Mouse (Mus musculus): ENCODE measurements around the gene Smdt1. TPM values are rescaled to one million over a fixed set of nuclear protein-coding genes. Genes with fewer than 3 reads are reported as not detected.
A peak's percentile ranks its signal among the peaks of the same experiment; 100 is the strongest.

Smdt1 gene
- polyA plus RNA-seq (2011; ENCODE audit: insufficient read depth, insufficient read length, low read depth, missing spikeins): 84.8 and 86.7 TPM in 2 replicates

- Histone ChIP-seq H3K4me3 (ENCODE audit: low read depth, low read length) (peak within 1 kb of the TSS; percentile 85), H3K9ac (ENCODE audit: low read depth, poor library complexity, severe bottlenecking) (peak within 1 kb of the TSS; percentile 68), H3K36me3 (ENCODE audit: control insufficient read depth, insufficient read depth, low read length, poor library complexity, severe bottlenecking) (peaks cover 8% of the 10 kb centered on the region), H3K9me3 (replicated peaks; ENCODE audit: control insufficient read depth, insufficient read depth, low read length, poor library complexity, severe bottlenecking) (no peaks in the 10 kb centered on the region), H3K27ac (ENCODE audit: insufficient read depth, low read length) (no peak within 1 kb of the TSS), H3K27me3 (ENCODE audit: control insufficient read depth, insufficient read depth, low read length, poor library complexity, severe bottlenecking) (no peaks in the 10 kb centered on the region), H3K4me1 (ENCODE audit: control insufficient read depth, insufficient read depth, low read length) (peaks cover 4% of the 10 kb centered on the region)
- TF ChIP-seq CTCF (IDR thresholded peaks at IDR 0.05; ENCODE audit: low read depth, low read length) (no peak), POLR2A (IDR thresholded peaks at IDR 0.05; ENCODE audit: insufficient read depth, low read length) (peak; percentile 59), EP300 (IDR thresholded peaks at IDR 0.05; ENCODE audit: insufficient read depth, low read depth, low read length) (0 out of 2 replicates have a peak, but pooled peaks have one; percentile 7)
These were observed at the start of gene Smdt1, which contains the start of the genes Naga and Pheta2 for GRCm38 (mm10) chr15:82338593-82339112. Gene Smdt1, plus strand, starts transcription at chr15:82338959. Gene Naga, minus strand, starts transcription at chr15:82338925. Gene Pheta2, plus strand, starts transcription at chr15:82338942.

GRCm38 (mm10) chr15:82290252-82290651 is 48.5 kb upstream of the Smdt1 start:
- Histone ChIP-seq H3K4me3 (ENCODE audit: low read depth, low read length) (no peak overlapping the region), H3K36me3 (ENCODE audit: control insufficient read depth, insufficient read depth, low read length, poor library complexity, severe bottlenecking) (no peaks in the 10 kb centered on the region; the same call in 1 of the 2 replicates), H3K27ac (ENCODE audit: insufficient read depth, low read length) (no peak overlapping the region), H3K27me3 (ENCODE audit: control insufficient read depth, insufficient read depth, low read length, poor library complexity, severe bottlenecking) (no peaks in the 10 kb centered on the region), H3K4me1 (ENCODE audit: control insufficient read depth, insufficient read depth, low read length) (peaks cover 2% of the 10 kb centered on the region), H3K9ac (ENCODE audit: low read depth, poor library complexity, severe bottlenecking) (no peak overlapping the region), H3K9me3 (replicated peaks; ENCODE audit: control insufficient read depth, insufficient read depth, low read length, poor library complexity, severe bottlenecking) (no peaks in the 10 kb centered on the region)
- TF ChIP-seq EP300 (IDR thresholded peaks at IDR 0.05; ENCODE audit: insufficient read depth, low read depth, low read length): no peak
- TF ChIP-seq POLR2A (IDR thresholded peaks at IDR 0.05; ENCODE audit: insufficient read depth, low read length): no peak
- no peak for TF ChIP-seq CTCF (IDR thresholded peaks at IDR 0.05; ENCODE audit: low read depth, low read length)

GRCm38 (mm10) chr15:82292851-82293250 is 45.9 kb upstream of the Smdt1 start:
- H3K27ac ChIP-seq (ENCODE audit: insufficient read depth, low read length): no peak overlapping the region
- H3K9me3 ChIP-seq (replicated peaks; ENCODE audit: control insufficient read depth, insufficient read depth, low read length, poor library complexity, severe bottlenecking): no peaks in the 10 kb centered on the region
- H3K4me3 ChIP-seq (ENCODE audit: low read depth, low read length): no peak overlapping the region
- TF ChIP-seq EP300 (IDR thresholded peaks at IDR 0.05; ENCODE audit: insufficient read depth, low read depth, low read length): no peak
- no peak for TF ChIP-seq CTCF (IDR thresholded peaks at IDR 0.05; ENCODE audit: low read depth, low read length)
- TF ChIP-seq POLR2A (IDR thresholded peaks at IDR 0.05; ENCODE audit: insufficient read depth, low read length): no peak
- H3K4me1 ChIP-seq (ENCODE audit: control insufficient read depth, insufficient read depth, low read length): peaks cover 2% of the 10 kb centered on the region
- H3K27me3 ChIP-seq (ENCODE audit: control insufficient read depth, insufficient read depth, low read length, poor library complexity, severe bottlenecking): no peaks in the 10 kb centered on the region
- no peaks in the 10 kb centered on the region; the same call in 1 of the 2 replicates for H3K36me3 ChIP-seq (ENCODE audit: control insufficient read depth, insufficient read depth, low read length, poor library complexity, severe bottlenecking)
- no peak overlapping the region for H3K9ac ChIP-seq (ENCODE audit: low read depth, poor library complexity, severe bottlenecking)

- H3K9ac ChIP-seq (ENCODE audit: low read depth, poor library complexity, severe bottlenecking): no peak overlapping the region
- H3K27ac ChIP-seq (ENCODE audit: insufficient read depth, low read length): no peak overlapping the region
- no peaks in the 10 kb centered on the region for H3K9me3 ChIP-seq (replicated peaks; ENCODE audit: control insufficient read depth, insufficient read depth, low read length, poor library complexity, severe bottlenecking)
- no peaks in the 10 kb centered on the region for H3K27me3 ChIP-seq (ENCODE audit: control insufficient read depth, insufficient read depth, low read length, poor library complexity, severe bottlenecking)
- peaks cover 2% of the 10 kb centered on the region for H3K4me1 ChIP-seq (ENCODE audit: control insufficient read depth, insufficient read depth, low read length)
- no peaks in the 10 kb centered on the region; the same call in 1 of the 2 replicates for H3K36me3 ChIP-seq (ENCODE audit: control insufficient read depth, insufficient read depth, low read length, poor library complexity, severe bottlenecking)
- H3K4me3 ChIP-seq (ENCODE audit: low read depth, low read length): no peak overlapping the region
- TF ChIP-seq EP300 (IDR thresholded peaks at IDR 0.05; ENCODE audit: insufficient read depth, low read depth, low read length) (no peak), POLR2A (IDR thresholded peaks at IDR 0.05; ENCODE audit: insufficient read depth, low read length) (no peak), CTCF (IDR thresholded peaks at IDR 0.05; ENCODE audit: low read depth, low read length) (no peak)
These were observed 45.5 kb upstream of the Smdt1 start for GRCm38 (mm10) chr15:82293271-82293711.

- H3K4me1 ChIP-seq (ENCODE audit: control insufficient read depth, insufficient read depth, low read length): peaks cover 2% of the 10 kb centered on the region
- H3K27me3 ChIP-seq (ENCODE audit: control insufficient read depth, insufficient read depth, low read length, poor library complexity, severe bottlenecking): no peaks in the 10 kb centered on the region
- H3K4me3 ChIP-seq (ENCODE audit: low read depth, low read length): no peak overlapping the region
- H3K9ac ChIP-seq (ENCODE audit: low read depth, poor library complexity, severe bottlenecking): no peak overlapping the region
- H3K36me3 ChIP-seq (ENCODE audit: control insufficient read depth, insufficient read depth, low read length, poor library complexity, severe bottlenecking): no peaks in the 10 kb centered on the region; the same call in 1 of the 2 replicates
- H3K27ac ChIP-seq (ENCODE audit: insufficient read depth, low read length): no peak overlapping the region
- no peaks in the 10 kb centered on the region for H3K9me3 ChIP-seq (replicated peaks; ENCODE audit: control insufficient read depth, insufficient read depth, low read length, poor library complexity, severe bottlenecking)
- TF ChIP-seq EP300 (IDR thresholded peaks at IDR 0.05; ENCODE audit: insufficient read depth, low read depth, low read length) (no peak), CTCF (IDR thresholded peaks at IDR 0.05; ENCODE audit: low read depth, low read length) (peak; percentile 33)
These were observed 44.7 kb upstream of the Smdt1 start for GRCm38 (mm10) chr15:82294059-82294458.

Measured in ES-Bruce4 (cell line).